Mouse (Mus musculus): ENCODE measurements around the gene Nav2. TPM values are rescaled to one million over a fixed set of nuclear protein-coding genes. Genes with fewer than 3 reads are reported as not detected.

The Nav2 gene
- total RNA-seq, 4 experiments from 2014 or later, result 31.3 to 55.8 (median 41.0) TPM

DNA sequence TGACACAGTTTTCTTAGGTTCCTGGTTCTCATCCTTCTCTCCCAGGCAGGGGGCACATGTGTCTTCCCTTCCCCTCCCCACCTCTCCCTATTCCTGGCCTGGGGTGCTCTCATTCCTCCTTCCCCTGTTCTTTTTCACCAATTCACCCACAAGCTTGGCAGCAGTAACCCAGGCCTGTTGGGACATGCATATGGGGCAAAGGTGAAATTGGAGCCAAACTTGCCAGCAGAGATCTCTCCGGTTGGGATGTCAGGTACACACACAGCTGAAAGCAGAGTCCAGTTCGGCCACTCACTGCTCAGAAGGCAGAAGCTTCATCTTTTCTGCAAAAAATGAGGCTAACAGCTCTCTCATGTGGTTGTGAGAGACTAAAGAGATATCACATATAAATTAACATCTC lies 26.3 kb downstream of the Nav2 start:
- DNase-seq (ENCODE audit: low spot score), result no peak

- DNase-seq (ENCODE audit: low spot score), result no peak
Observed at GRCm38 (mm10) chr7:48937562-48937961, 29.0 kb downstream of the Nav2 start.

GRCm38 (mm10) chr7:48938190-48938589 lies 29.7 kb downstream of the Nav2 start:
- DNase-seq (ENCODE audit: low spot score), result no peak

- no peak for DNase-seq (ENCODE audit: low spot score)
Observed at GRCm38 (mm10) chr7:48948381-48949108, 40.0 kb downstream of the Nav2 start.

DNA sequence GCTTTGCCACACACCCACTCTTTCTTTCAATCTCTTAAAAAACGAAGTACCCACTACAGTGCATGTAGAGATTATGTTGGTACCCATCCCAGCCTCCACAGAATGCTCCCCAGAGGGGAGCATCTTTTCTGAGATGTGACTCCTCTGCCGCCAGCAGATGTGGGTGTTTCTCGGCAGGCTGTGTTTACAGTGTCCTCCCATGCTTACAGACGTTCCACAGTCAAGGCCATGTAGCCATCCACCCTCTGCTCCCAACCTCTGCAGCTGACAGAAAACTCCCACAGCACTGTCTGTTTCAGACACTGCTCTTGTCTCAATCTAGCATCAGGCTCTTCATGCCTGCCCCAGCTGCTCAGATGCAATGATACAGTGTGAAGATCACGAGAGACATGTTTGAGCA lies 46.0 kb downstream of the Nav2 start:
- DNase-seq (ENCODE audit: low spot score), result no peak

DNA sequence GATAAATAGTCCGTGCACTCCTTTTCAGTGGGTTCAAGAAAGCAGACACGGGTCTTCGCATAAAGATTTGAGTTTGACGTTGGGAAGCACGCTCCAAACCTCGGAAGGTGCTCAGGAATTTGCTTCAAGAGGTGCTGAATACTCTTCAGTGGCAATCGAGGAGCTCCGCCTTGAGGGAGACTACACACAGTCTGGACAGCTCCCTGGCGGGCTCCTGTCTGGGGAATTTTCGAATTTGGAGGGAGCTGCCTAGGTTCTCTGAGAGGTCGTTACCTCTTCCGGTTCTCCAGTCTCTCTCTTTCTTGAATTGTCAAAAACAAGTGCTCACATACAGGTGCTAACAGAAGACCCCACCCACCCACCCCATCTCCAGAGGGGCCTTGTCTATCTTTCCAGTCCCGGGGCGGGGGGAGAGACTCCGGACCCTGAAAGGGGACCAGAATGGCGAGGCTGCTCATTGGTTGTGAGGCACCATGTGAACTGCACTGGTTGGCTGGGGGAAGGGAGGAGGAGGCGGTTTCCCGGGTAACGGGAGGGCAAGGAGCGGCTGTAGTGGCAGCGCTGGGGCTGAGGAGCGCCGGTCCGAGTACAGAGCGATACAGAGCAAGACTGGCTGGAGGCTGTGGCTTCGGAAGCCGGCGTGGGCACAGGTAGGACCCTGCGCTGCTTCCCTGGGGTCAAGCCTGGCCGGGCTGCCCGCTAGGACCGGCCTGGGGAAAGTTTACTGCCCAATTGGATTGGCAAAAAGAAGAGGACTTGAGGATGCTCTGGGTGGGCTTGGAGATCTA lies 50.2 kb downstream of the Nav2 start:
- peak; percentile 6 for DNase-seq (ENCODE audit: low spot score)

- DNase-seq (ENCODE audit: low spot score), result no peak
Observed at GRCm38 (mm10) chr7:48959316-48959661, 50.8 kb downstream of the Nav2 start.

GRCm38 (mm10) chr7:48960152-48960551 lies 51.6 kb downstream of the Nav2 start:
- no peak for DNase-seq (ENCODE audit: low spot score)

DNA sequence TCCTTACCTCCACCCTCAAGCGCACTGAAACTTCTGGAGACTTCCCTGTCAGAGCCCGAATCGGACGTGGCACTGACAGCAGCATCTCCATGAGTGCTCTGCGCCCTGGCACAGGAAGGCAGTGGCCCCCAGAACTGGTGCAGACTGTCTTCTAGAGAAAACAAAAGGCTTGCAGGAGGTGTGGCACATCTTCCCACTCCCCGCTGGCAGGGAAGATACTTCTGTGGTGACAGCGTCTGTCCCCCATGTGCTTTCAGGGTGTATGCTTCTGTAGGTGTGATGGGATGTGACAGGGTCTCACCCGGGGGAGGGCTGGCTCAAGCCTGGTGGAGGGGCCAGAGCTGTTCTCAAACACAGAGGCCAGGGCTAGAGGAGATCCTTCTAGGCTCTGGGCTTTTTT lies 53.0 kb downstream of the Nav2 start:
- DNase-seq (ENCODE audit: low spot score), result no peak

GRCm38 (mm10) chr7:48961935-48962334 lies 53.4 kb downstream of the Nav2 start:
- no peak for DNase-seq (ENCODE audit: low spot score)

GRCm38 (mm10) chr7:48963112-48963511 lies 54.6 kb downstream of the Nav2 start:
- no peak for DNase-seq (ENCODE audit: low spot score)

DNA sequence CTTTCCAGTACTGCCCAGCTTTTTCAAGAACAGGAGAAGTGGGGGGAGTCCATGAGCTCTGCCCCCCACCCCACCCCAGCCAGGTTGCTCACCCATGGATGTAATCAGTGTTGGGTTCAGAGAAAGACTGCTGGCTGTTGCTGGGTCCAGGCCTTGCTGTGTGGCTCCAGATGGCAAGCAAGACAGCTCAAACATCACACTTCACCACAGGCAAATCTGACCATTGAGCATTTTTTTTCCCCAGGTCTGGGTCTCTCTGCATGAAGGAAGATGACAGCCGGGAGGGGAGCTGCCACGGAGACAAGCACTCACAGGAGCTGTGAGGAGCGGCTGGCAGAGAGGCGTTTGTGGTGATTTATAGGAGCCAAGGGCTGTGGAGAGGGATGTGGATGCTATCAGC lies 55.0 kb downstream of the Nav2 start:
- DNase-seq (ENCODE audit: low spot score), result no peak

DNA sequence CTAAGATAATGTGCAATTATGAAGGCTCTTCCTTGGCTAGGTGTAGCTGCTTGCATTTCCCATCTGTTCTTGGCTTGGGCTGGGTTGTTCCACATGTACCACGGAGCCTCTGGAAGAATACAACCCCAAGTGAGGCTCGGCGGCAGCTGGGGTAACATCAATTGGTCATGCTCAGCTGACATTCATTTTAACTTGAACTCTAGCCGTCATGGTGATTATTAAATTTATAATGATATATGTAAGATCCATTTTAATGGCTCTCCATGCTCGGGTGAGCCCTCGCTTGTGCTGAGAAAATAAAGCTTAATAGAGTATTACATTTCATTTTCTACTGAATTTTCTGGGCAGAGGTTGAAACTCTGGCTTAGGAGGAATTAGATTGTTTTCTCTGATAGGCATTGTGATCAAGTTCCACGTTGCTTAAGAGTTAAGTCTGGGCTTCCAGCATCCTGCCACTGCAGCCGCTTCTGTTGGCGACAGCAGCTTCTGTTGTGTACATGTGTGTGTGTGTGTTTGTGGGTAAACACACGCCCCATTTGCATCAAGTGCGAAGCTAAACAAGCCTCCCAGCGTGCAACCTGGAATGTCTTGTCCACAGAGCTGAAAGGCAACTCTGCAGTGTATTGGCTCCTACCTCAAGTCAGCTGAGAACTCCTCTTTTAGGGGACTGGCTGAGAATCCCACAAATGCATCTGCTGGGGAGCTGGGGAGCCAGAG lies 57.4 kb downstream of the Nav2 start:
- no peak for DNase-seq (ENCODE audit: low spot score)

GRCm38 (mm10) chr7:48981013-48981412 lies 72.5 kb downstream of the Nav2 start:
- no peak for DNase-seq (ENCODE audit: low spot score)

GRCm38 (mm10) chr7:48981814-48982213 lies 73.3 kb downstream of the Nav2 start:
- DNase-seq (ENCODE audit: low spot score), result no peak

- no peak for DNase-seq (ENCODE audit: low spot score)
Observed at GRCm38 (mm10) chr7:48982573-48982972, 74.1 kb downstream of the Nav2 start.

DNA sequence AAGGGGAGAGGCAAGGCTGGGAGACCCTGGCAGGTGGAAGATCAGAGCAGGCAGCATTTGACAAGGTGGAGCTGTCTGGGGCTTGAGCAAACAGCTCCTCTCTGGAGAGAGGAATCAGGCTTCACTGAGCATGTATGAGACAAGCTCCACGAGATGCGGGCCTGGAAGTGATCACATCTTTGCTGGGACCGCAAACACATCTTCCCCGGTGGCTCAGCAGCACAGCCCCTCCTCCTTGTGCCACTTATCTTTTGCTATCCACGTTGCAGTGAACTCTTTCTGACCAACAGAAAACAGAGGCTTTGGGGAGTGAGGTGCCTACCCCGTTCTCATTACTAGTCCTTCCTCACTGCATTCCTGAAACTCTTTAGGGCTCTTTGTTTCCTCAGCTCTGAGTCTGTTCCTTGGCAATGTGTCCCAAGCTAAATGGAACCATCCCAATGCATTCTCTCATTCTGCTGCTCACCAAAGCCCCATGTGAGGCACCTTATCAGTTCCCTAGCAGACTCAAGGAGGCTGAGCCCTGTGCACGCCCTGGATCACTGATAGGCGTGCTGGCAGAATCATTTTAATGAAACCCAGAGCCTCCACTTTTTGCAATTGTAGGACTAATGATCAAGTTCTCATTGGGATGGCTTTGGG lies 83.5 kb downstream of the Nav2 start:
- DNase-seq (ENCODE audit: low spot score), result no peak

DNA sequence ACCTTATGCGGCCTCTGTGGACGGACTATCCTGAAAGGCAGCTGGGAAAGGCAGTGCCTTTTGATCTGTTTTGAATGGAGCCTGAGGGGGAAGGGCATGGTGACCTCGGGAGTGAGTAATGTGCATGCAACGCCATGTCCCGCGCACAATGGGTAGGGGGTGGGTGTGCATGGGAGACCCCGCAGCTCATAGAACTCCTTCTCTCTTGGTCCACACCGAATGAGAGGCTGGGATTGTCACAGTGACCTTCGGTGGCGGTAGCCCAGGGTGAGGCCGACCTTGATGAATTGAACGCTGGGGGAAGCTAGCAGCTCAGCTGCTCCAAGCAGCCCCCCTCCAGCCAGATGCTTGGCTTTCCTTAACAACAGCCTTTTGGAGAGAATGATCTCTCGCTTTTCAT lies 86.7 kb downstream of the Nav2 start:
- no peak for DNase-seq (ENCODE audit: low spot score)

GRCm38 (mm10) chr7:48995701-48996100 lies 87.2 kb downstream of the Nav2 start:
- DNase-seq (ENCODE audit: low spot score), result no peak

GRCm38 (mm10) chr7:48996829-48997228 lies 88.3 kb downstream of the Nav2 start:
- no peak for DNase-seq (ENCODE audit: low spot score)

- no peak for DNase-seq (ENCODE audit: low spot score)
Observed at GRCm38 (mm10) chr7:48998097-48998496, 89.6 kb downstream of the Nav2 start.

DNA sequence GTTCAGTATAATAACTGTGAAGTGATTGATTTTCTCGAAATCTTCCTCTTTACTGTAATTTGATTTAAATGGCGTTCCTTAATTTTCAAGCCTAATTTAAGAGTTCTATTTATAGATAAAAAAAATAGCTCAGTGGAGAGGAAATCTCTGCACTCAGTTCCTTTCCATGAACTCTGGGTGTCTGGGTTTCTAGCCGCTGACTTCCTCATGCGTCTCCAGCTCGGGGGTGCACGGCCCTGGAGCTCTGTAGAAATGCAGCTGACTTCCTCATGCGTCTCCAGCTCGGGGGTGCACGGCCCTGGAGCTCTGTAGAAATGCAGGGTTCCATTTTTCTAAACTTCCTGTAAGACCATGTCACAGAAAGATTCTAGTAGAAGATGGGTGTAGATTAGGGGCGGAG lies 90.1 kb downstream of the Nav2 start:
- peak; percentile 7 for DNase-seq (ENCODE audit: low spot score)
